Mouse (Mus musculus) heart, embryonic 15.5 days (tissue): Measurements from ENCODE around the gene Ccdc134. TPM values are rescaled to one million over a fixed set of nuclear protein-coding genes. Genes with fewer than 3 reads are reported as not detected.

ENCODE experiments used
- ATAC-seq: fragments of 200-750 bp; cut with Nextera tagmentation; replicated peaks from 2 replicates; pipeline ENCODE4 v1.8.0; 2017; ENCODE audit warnings: low read depth, moderate TSS enrichment; ENCODE audit not compliant: insufficient number of reproducible peaks, insufficient read depth, low FRiP score
- H3K27ac ChIP-seq: fragments of 300-500 bp; sonication (generic); 2 replicates; pipeline ENCODE4 v1.5.1; 2015; ENCODE audit warnings: mild to moderate bottlenecking, inconsistent platforms
- H3K27me3 ChIP-seq: fragments of 300-500 bp; sonication (generic); 2 replicates; pipeline ENCODE4 v1.6.1; 2015; ENCODE audit warnings: inconsistent platforms
- H3K36me3 ChIP-seq: fragments of 300-500 bp; sonication (generic); 2 replicates; pipeline ENCODE4 v1.6.1; 2015; ENCODE audit warnings: mild to moderate bottlenecking, inconsistent platforms
- H3K4me1 ChIP-seq: fragments of 300-500 bp; sonication (generic); replicated peaks from 2 replicates; pipeline ENCODE4 v1.6.1; 2015; ENCODE audit warnings: inconsistent platforms
- H3K4me2 ChIP-seq: fragments of 300-500 bp; sonication (generic); 2 replicates; pipeline ENCODE4 v1.6.1; 2015; ENCODE audit warnings: inconsistent platforms, mild to moderate bottlenecking, moderate library complexity
- H3K4me3 ChIP-seq: fragments of 300-500 bp; sonication (generic); 2 replicates; pipeline ENCODE4 v1.5.1; 2015; ENCODE audit warnings: mild to moderate bottlenecking, inconsistent platforms
- H3K9ac ChIP-seq: fragments of 300-500 bp; sonication (generic); 2 replicates; pipeline ENCODE4 v1.6.1; 2015; ENCODE audit warnings: mild to moderate bottlenecking, inconsistent platforms
- H3K9me3 ChIP-seq: fragments of 300-500 bp; sonication (generic); replicated peaks from 2 replicates; pipeline ENCODE4 v1.6.1; 2016; ENCODE audit warnings: inconsistent platforms
- whole genome bisulfite sequencing: fragments of 180-500 bp; shearing (Covaris S2); methylation state at CpG from one replicate; pipeline ENCODE4 v1.1.7; 2015; ENCODE audit warnings: mixed read lengths; 5-methylcytosine and 5-hydroxymethylcytosine counted together
- polyA plus RNA-seq: library from polyadenylated mRNA; unstranded; fragments of >200 nt; fragmentation: Nextera tagmentation; extraction: Ambion mirVana; gene quantifications from 2 replicates; pipeline ENCODE4 v1.2.1, GENCODE M21; 2015

The Ccdc134 gene
- polyA plus RNA-seq, 1 experiment from 2014 or later: 7.4 TPM

- Histone ChIP-seq H3K9ac (no peak overlapping the region), H3K4me1 (peaks cover 17% of the 10 kb centered on the region), H3K27me3 (no peaks in the 10 kb centered on the region), H3K27ac (no peak overlapping the region), H3K4me3 (no peak overlapping the region), H3K9me3 (no peaks in the 10 kb centered on the region), H3K4me2 (no peak overlapping the region), H3K36me3 (peaks cover 94% of the 10 kb centered on the region)
- ATAC-seq: no peak
- WGBS: 88% methylated on average over 7 of the region's 7 CpGs
Measured at GRCm38 (mm10) chr15:82177743-82178290, 50.1 kb downstream of the Ccdc134 start.

DNA sequence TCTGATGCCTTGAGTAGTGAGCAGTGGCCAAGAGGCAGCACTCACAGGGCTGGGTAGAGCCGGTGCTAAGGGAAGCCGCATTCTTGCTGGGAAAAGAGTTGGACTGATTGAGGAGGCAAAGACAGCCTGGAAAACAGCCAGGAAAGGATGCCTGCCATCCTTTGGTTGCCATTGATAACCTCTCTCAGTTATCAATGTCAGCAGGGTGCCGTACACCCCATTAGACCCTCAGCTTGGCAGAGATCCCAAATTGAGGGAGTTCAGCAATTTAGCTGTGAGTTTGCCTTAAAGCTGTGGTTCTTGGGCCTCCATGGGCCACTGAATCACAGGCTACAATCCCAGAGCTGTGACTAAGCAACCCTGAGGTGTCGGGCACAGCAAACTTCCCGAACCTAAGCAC is 53.4 kb downstream of the Ccdc134 start:
- Histone ChIP-seq H3K27ac (peak overlapping the region; percentile 44), H3K9ac (no peak overlapping the region), H3K9me3 (no peaks in the 10 kb centered on the region), H3K4me3 (no peak overlapping the region), H3K36me3 (peaks cover 77% of the 10 kb centered on the region), H3K4me2 (no peak overlapping the region), H3K4me1 (peaks cover 46% of the 10 kb centered on the region), H3K27me3 (no peaks in the 10 kb centered on the region)
- no peak for ATAC-seq
- 43% methylated on average over 5 of the region's 5 CpGs for WGBS

GRCm38 (mm10) chr15:82182311-82182710 is 54.6 kb downstream of the Ccdc134 start:
- no peak overlapping the region for H3K27ac ChIP-seq
- H3K4me2 ChIP-seq: no peak overlapping the region
- H3K9ac ChIP-seq: no peak overlapping the region
- H3K4me3 ChIP-seq: no peak overlapping the region
- peaks cover 69% of the 10 kb centered on the region for H3K36me3 ChIP-seq
- no peaks in the 10 kb centered on the region for H3K27me3 ChIP-seq
- ATAC-seq: no peak
- 94% methylated on average over 4 of the region's 4 CpGs for WGBS
- H3K9me3 ChIP-seq: no peaks in the 10 kb centered on the region
- H3K4me1 ChIP-seq: peaks cover 55% of the 10 kb centered on the region

GRCm38 (mm10) chr15:82183596-82183995 is 55.9 kb downstream of the Ccdc134 start:
- WGBS: 70% methylated on average over 10 of the region's 10 CpGs
- H3K36me3 ChIP-seq: peaks cover 57% of the 10 kb centered on the region
- H3K9ac ChIP-seq: no peak overlapping the region
- no peaks in the 10 kb centered on the region for H3K9me3 ChIP-seq
- no peaks in the 10 kb centered on the region for H3K27me3 ChIP-seq
- no peak overlapping the region for H3K27ac ChIP-seq
- H3K4me3 ChIP-seq: no peak overlapping the region
- H3K4me2 ChIP-seq: no peak overlapping the region
- ATAC-seq: no peak
- peaks cover 60% of the 10 kb centered on the region for H3K4me1 ChIP-seq

GRCm38 (mm10) chr15:82184183-82184582 is 56.5 kb downstream of the Ccdc134 start:
- H3K27me3 ChIP-seq: no peaks in the 10 kb centered on the region
- no peak overlapping the region for H3K4me3 ChIP-seq
- no peak overlapping the region for H3K27ac ChIP-seq
- peaks cover 52% of the 10 kb centered on the region for H3K36me3 ChIP-seq
- H3K4me2 ChIP-seq: no peak overlapping the region
- ATAC-seq: no peak
- peaks cover 60% of the 10 kb centered on the region for H3K4me1 ChIP-seq
- WGBS: 46% methylated on average over 7 of the region's 7 CpGs
- no peaks in the 10 kb centered on the region for H3K9me3 ChIP-seq
- H3K9ac ChIP-seq: no peak overlapping the region

GRCm38 (mm10) chr15:82184656-82185055 is 56.9 kb downstream of the Ccdc134 start:
- ATAC-seq: no peak
- Histone ChIP-seq H3K27me3 (no peaks in the 10 kb centered on the region), H3K27ac (no peak overlapping the region), H3K4me2 (no peak overlapping the region), H3K4me1 (peaks cover 63% of the 10 kb centered on the region), H3K9me3 (no peaks in the 10 kb centered on the region), H3K9ac (no peak overlapping the region), H3K4me3 (no peak overlapping the region), H3K36me3 (peaks cover 47% of the 10 kb centered on the region)
- WGBS: 77% methylated on average over 10 of the region's 10 CpGs

DNA sequence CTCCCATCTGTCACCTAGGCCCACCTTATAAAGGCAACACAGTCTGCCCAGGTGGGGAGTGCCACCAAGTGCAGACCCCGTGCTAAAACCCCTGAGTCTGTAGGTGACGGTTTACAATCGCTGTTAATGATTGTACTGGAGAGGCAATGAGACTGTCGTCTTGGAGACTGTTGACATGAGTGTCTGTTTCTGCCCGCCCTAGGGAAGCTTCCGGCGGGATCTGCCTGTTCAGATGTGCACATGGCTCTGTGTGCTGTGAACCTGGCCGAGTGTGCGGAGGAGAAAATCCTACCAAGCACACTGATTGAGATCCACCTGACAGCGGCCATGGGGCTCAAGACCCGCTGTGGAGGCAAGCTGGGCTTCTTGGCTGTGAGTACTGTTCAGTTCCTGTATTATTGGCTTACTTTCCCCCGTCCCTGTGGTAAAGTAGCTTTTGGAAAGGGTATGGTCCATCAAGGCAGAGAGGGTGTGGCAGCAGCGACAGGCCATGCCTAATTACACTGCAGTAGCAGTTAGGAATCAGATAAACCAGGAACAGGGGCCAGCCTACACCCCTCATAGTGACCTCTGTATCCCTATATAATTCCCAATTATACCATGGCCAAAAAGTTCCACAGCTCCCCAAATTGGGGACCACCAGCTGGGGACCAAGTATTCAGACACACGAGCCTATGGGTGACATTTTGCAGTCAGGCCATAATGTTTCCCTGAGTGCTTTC is 57.5 kb downstream of the Ccdc134 start:
- Histone ChIP-seq H3K27me3 (no peaks in the 10 kb centered on the region), H3K27ac (peak overlapping the region; percentile 76), H3K9ac (no peak overlapping the region), H3K4me1 (peaks cover 61% of the 10 kb centered on the region), H3K36me3 (peaks cover 41% of the 10 kb centered on the region), H3K9me3 (no peaks in the 10 kb centered on the region), H3K4me2 (peak overlapping the region; percentile 32; the same call in 1 of the 2 replicates), H3K4me3 (no peak overlapping the region)
- 83% methylated on average over 14 of the region's 14 CpGs for WGBS
- no peak for ATAC-seq

GRCm38 (mm10) chr15:82186131-82186530 is 58.4 kb downstream of the Ccdc134 start:
- peak overlapping the region; percentile 32 for H3K4me2 ChIP-seq
- peaks cover 54% of the 10 kb centered on the region for H3K4me1 ChIP-seq
- ATAC-seq: peak; percentile 81
- peak overlapping the region; percentile 76 for H3K27ac ChIP-seq
- no peak overlapping the region for H3K4me3 ChIP-seq
- H3K9me3 ChIP-seq: no peaks in the 10 kb centered on the region
- no peak overlapping the region for H3K9ac ChIP-seq
- 22% methylated on average over 14 of the region's 14 CpGs for WGBS
- no peaks in the 10 kb centered on the region for H3K27me3 ChIP-seq
- H3K36me3 ChIP-seq: peaks cover 33% of the 10 kb centered on the region

GRCm38 (mm10) chr15:82186931-82187330 is 59.2 kb downstream of the Ccdc134 start:
- H3K27ac ChIP-seq: peak overlapping the region; percentile 76
- H3K4me1 ChIP-seq: peaks cover 48% of the 10 kb centered on the region
- no peak overlapping the region for H3K9ac ChIP-seq
- no peaks in the 10 kb centered on the region for H3K9me3 ChIP-seq
- H3K36me3 ChIP-seq: peaks cover 27% of the 10 kb centered on the region
- H3K27me3 ChIP-seq: no peaks in the 10 kb centered on the region
- no peak for ATAC-seq
- 56% methylated on average over 5 of the region's 5 CpGs for WGBS
- no peak overlapping the region for H3K4me3 ChIP-seq
- 0 out of 2 replicates have a peak overlapping the region, but pooled peaks have one; percentile 1 for H3K4me2 ChIP-seq

DNA sequence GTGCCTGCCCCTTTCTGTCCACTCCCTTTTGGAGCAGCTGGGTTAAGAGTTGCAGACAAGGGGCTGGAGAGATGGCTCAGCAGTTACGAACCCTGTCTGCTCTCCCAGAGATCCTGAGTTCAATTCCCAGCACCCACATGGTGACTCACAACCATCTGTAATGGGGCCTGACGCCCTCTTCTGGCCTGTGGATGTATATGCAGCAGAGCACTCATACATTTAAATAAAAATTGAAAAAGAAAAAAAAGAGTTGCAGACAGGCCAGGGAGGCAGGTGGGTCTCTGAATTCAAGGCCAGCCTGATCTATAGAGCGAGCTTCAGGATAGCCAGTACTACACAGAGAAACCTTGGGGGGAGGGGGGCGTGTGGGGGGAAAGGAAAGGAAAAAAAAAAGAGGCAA is 59.7 kb downstream of the Ccdc134 start:
- Histone ChIP-seq H3K36me3 (peaks cover 27% of the 10 kb centered on the region), H3K4me3 (no peak overlapping the region), H3K9me3 (no peaks in the 10 kb centered on the region), H3K27me3 (no peaks in the 10 kb centered on the region), H3K9ac (no peak overlapping the region), H3K4me1 (peaks cover 48% of the 10 kb centered on the region), H3K27ac (no peak overlapping the region), H3K4me2 (no peak overlapping the region)
- no peak for ATAC-seq
- WGBS: 81% methylated on average over 4 of the region's 4 CpGs

DNA sequence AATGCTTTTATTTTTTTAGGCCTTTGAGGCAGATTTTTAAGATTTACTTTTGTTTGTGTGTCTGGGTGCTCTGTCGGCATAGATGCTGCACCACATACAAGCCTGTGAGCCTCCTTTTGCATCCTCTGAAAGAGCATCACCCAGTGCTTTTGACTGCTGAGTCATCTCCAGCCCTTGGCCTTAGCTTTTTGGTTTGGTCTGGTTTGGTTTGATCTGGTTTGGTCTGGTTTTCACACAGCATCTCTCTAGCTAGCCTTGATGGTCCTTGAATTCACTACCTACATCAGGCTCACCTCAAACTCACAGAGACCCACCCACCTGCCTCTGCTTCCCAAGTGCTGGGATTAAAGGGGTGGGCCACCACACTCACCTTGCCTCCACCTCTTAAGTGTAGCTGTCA is 60.2 kb downstream of the Ccdc134 start:
- no peak overlapping the region for H3K9ac ChIP-seq
- no peak overlapping the region for H3K27ac ChIP-seq
- no peaks in the 10 kb centered on the region for H3K27me3 ChIP-seq
- H3K4me3 ChIP-seq: no peak overlapping the region
- H3K9me3 ChIP-seq: no peaks in the 10 kb centered on the region
- peaks cover 48% of the 10 kb centered on the region for H3K4me1 ChIP-seq
- H3K4me2 ChIP-seq: no peak overlapping the region
- ATAC-seq: no peak
- 88% methylated on average over 1 of the region's 1 CpGs for WGBS
- H3K36me3 ChIP-seq: peaks cover 27% of the 10 kb centered on the region
